Mouse (Mus musculus) hindbrain, embryonic 11.5 days (tissue): ENCODE measurements at regions not wholly inside any gene's neighbourhood (a gene's known extent, or its start where the extent isn't known, plus 50 kb on each side); places are given as distances from the start of the nearest gene placed in this dataset.

ENCODE experiments used
- ATAC-seq: fragments of 200-750 bp; cut with Nextera tagmentation; 2 replicates; pipeline ENCODE4 v1.8.0; 2017; ENCODE audit warnings: mild to moderate bottlenecking, moderate TSS enrichment, moderate library complexity; ENCODE audit not compliant: low FRiP score
- DNase-seq: peaks from one replicate; pipeline ENCODE4 v3.0.0-alpha.2; 2015; ENCODE audit warnings: low spot score
- H3K27ac ChIP-seq: fragments of 300-500 bp; sonication (generic); 2 replicates; pipeline ENCODE4 v1.5.1; 2014; ENCODE audit warnings: mild to moderate bottlenecking, low read depth, low read length
- H3K27me3 ChIP-seq: fragments of 300-500 bp; sonication (generic); 2 replicates; pipeline ENCODE4 v1.6.1; 2014; ENCODE audit warnings: mild to moderate bottlenecking, low read length, moderate library complexity, mixed read lengths; ENCODE audit not compliant: control insufficient read depth, insufficient read depth
- H3K36me3 ChIP-seq: fragments of 300-500 bp; sonication (generic); 2 replicates; pipeline ENCODE4 v1.6.1; 2014; ENCODE audit warnings: mild to moderate bottlenecking, low read length, moderate library complexity, mixed read lengths; ENCODE audit not compliant: control insufficient read depth, insufficient read depth
- H3K4me1 ChIP-seq: fragments of 300-500 bp; sonication (generic); replicated peaks from 2 replicates; pipeline ENCODE4 v1.6.1; 2014; ENCODE audit warnings: low read length, mixed read lengths; ENCODE audit not compliant: control insufficient read depth, insufficient read depth
- H3K4me2 ChIP-seq: fragments of 300-500 bp; sonication (generic); replicated peaks from 2 replicates; pipeline ENCODE4 v1.6.1; 2014; ENCODE audit warnings: mild to moderate bottlenecking, low read depth, low read length
- H3K4me3 ChIP-seq: fragments of 300-500 bp; sonication (generic); 2 replicates; pipeline ENCODE4 v1.5.1; 2014; ENCODE audit warnings: low read depth, low read length
- H3K9ac ChIP-seq: fragments of 300-500 bp; sonication (generic); 2 replicates; pipeline ENCODE4 v1.6.1; 2014; ENCODE audit warnings: low read depth, low read length
- H3K9me3 ChIP-seq: fragments of 300-500 bp; sonication (generic); 2 replicates; pipeline ENCODE4 v1.6.1; 2016; ENCODE audit warnings: low read length; ENCODE audit not compliant: control insufficient read depth
- WGBS: fragments of 180-500 bp; shearing (Covaris S2); extraction: QIAGEN DNeasy Blood & Tissue Kit; methylation state at CpG from one replicate; pipeline ENCODE4 v1.1.7; 2014; 5-methylcytosine and 5-hydroxymethylcytosine counted together

- Histone ChIP-seq H3K4me2 (no peak overlapping the region), H3K36me3 (no peaks in the 10 kb centered on the region), H3K9me3 (no peaks in the 10 kb centered on the region), H3K4me3 (no peak overlapping the region), H3K27ac (no peak overlapping the region), H3K4me1 (no peaks in the 10 kb centered on the region), H3K27me3 (no peaks in the 10 kb centered on the region), H3K9ac (no peak overlapping the region)
- WGBS = 77% methylated on average over 4 of the region's 4 CpGs
- ATAC-seq = no peak
- DNase-seq = no peak
Observed at GRCm38 (mm10) chr1:39078584-39079315, 93.3 kb downstream of the Pdcl3 start.

- Histone ChIP-seq H3K4me1 (no peaks in the 10 kb centered on the region), H3K9me3 (no peaks in the 10 kb centered on the region), H3K27me3 (no peaks in the 10 kb centered on the region), H3K27ac (no peak overlapping the region), H3K4me3 (no peak overlapping the region), H3K4me2 (no peak overlapping the region), H3K36me3 (no peaks in the 10 kb centered on the region), H3K9ac (no peak overlapping the region)
- ATAC-seq = no peak
- 89% methylated on average over 7 of the region's 7 CpGs for WGBS
- DNase-seq = no peak
Observed at GRCm38 (mm10) chr1:39083911-39084826, 98.8 kb downstream of the Pdcl3 start.

- no peaks in the 10 kb centered on the region for H3K9me3 ChIP-seq
- H3K27ac ChIP-seq = no peak overlapping the region
- no peak overlapping the region for H3K4me3 ChIP-seq
- DNase-seq = no peak
- no peak for ATAC-seq
- no peak overlapping the region for H3K4me2 ChIP-seq
- no peaks in the 10 kb centered on the region for H3K36me3 ChIP-seq
- H3K9ac ChIP-seq = no peak overlapping the region
- WGBS = 89% methylated on average over 11 of the region's 11 CpGs
- no peaks in the 10 kb centered on the region for H3K4me1 ChIP-seq
- no peaks in the 10 kb centered on the region for H3K27me3 ChIP-seq
Observed at GRCm38 (mm10) chr1:39086273-39086672, 100.9 kb downstream of the Pdcl3 start.

- Histone ChIP-seq H3K9me3 (no peaks in the 10 kb centered on the region), H3K4me2 (no peak overlapping the region), H3K36me3 (no peaks in the 10 kb centered on the region), H3K27me3 (no peaks in the 10 kb centered on the region), H3K4me3 (no peak overlapping the region), H3K4me1 (no peaks in the 10 kb centered on the region), H3K27ac (no peak overlapping the region), H3K9ac (no peak overlapping the region)
- DNase-seq = no peak
- ATAC-seq = no peak
- WGBS = 89% methylated on average over 9 of the region's 9 CpGs
Observed at GRCm38 (mm10) chr1:39089875-39090274, 103.7 kb upstream of the Npas2 start.

GRCm38 (mm10) chr1:39091121-39091520, 102.4 kb upstream of the Npas2 start:
- Histone ChIP-seq H3K4me3 (no peak overlapping the region), H3K9me3 (no peaks in the 10 kb centered on the region), H3K9ac (no peak overlapping the region), H3K4me1 (no peaks in the 10 kb centered on the region), H3K27ac (no peak overlapping the region), H3K27me3 (no peaks in the 10 kb centered on the region), H3K36me3 (no peaks in the 10 kb centered on the region), H3K4me2 (no peak overlapping the region)
- ATAC-seq = no peak
- DNase-seq = no peak
- 86% methylated on average over 8 of the region's 8 CpGs for WGBS

- ATAC-seq (no peak), DNase-seq (no peak)
- Histone ChIP-seq H3K27ac (no peak overlapping the region), H3K9ac (no peak overlapping the region), H3K4me2 (no peak overlapping the region), H3K27me3 (no peaks in the 10 kb centered on the region), H3K4me3 (no peak overlapping the region), H3K4me1 (no peaks in the 10 kb centered on the region), H3K36me3 (no peaks in the 10 kb centered on the region), H3K9me3 (no peaks in the 10 kb centered on the region)
- WGBS = 81% methylated on average over 3 of the region's 3 CpGs
Observed at GRCm38 (mm10) chr1:39091638-39092037, 101.9 kb upstream of the Npas2 start.

GRCm38 (mm10) chr1:39093291-39093690, 100.2 kb upstream of the Npas2 start:
- no peak overlapping the region for H3K4me2 ChIP-seq
- H3K27ac ChIP-seq = no peak overlapping the region
- H3K4me1 ChIP-seq = no peaks in the 10 kb centered on the region
- H3K4me3 ChIP-seq = no peak overlapping the region
- H3K27me3 ChIP-seq = no peaks in the 10 kb centered on the region
- H3K36me3 ChIP-seq = no peaks in the 10 kb centered on the region
- WGBS = 85% methylated on average over 4 of the region's 4 CpGs
- ATAC-seq (no peak), DNase-seq (no peak)
- H3K9me3 ChIP-seq = no peaks in the 10 kb centered on the region
- no peak overlapping the region for H3K9ac ChIP-seq

GRCm38 (mm10) chr1:39094001-39094400, 99.5 kb upstream of the Npas2 start:
- Histone ChIP-seq H3K27me3 (no peaks in the 10 kb centered on the region), H3K36me3 (no peaks in the 10 kb centered on the region), H3K9ac (no peak overlapping the region), H3K27ac (no peak overlapping the region), H3K4me3 (no peak overlapping the region), H3K4me1 (no peaks in the 10 kb centered on the region), H3K9me3 (no peaks in the 10 kb centered on the region), H3K4me2 (no peak overlapping the region)
- DNase-seq (no peak), ATAC-seq (no peak)
- 94% methylated on average over 8 of the region's 8 CpGs for WGBS

GRCm38 (mm10) chr1:39095901-39096300, 97.6 kb upstream of the Npas2 start:
- Histone ChIP-seq H3K4me3 (no peak overlapping the region), H3K27me3 (no peaks in the 10 kb centered on the region), H3K4me1 (no peaks in the 10 kb centered on the region), H3K9ac (no peak overlapping the region), H3K27ac (no peak overlapping the region), H3K9me3 (no peaks in the 10 kb centered on the region), H3K4me2 (no peak overlapping the region), H3K36me3 (no peaks in the 10 kb centered on the region)
- DNase-seq (no peak), ATAC-seq (no peak)
- WGBS = 81% methylated on average over 8 of the region's 8 CpGs
